Comparison of ENCODE assay signal across 20 mouse cellular contexts in genomic region chr9:69043920-69044613, GRCm38 (mm10).
DNase-seq lines count a peak whose midpoint lies in the region; ATAC-seq and TF ChIP-seq lines count a peak whose summit lies in the region.
"Had no signal": no experiment of that assay in that cellular context is flagged by ENCODE, and none has a peak within 500 bp of the region (broad histone marks: within the 10 kb centered on the region; RNA-seq: fewer than 3 reads in every experiment).

No protein-coding gene starts in this region.

- no peaks in the 10 kb centered on the region for H3K9me3 ChIP-seq in lung, postnatal 0 days (ENCODE audit: low read length)
- no peaks in the 10 kb centered on the region for H3K9me3 ChIP-seq in stomach, postnatal 0 days (ENCODE audit: control insufficient read depth, low read length)
- H3K9me3 ChIP-seq: hindbrain, embryonic 12.5 days; limb, embryonic 10.5 days; liver, embryonic 15.5 days; stomach, embryonic 15.5 days had no signal

- no peak for TF ChIP-seq EP300 in lung, postnatal 0 days (IDR thresholded peaks at IDR 0.05)
- TF ChIP-seq EP300 in stomach, postnatal 0 days (optimal IDR thresholded peaks at IDR 0.05) = no peak

- no peak overlapping the region for H3K4me2 ChIP-seq in lung, postnatal 0 days (replicated peaks; ENCODE audit: low read depth, low read length)
- H3K4me2 ChIP-seq in stomach, postnatal 0 days (replicated peaks; ENCODE audit: low read depth) = no peak overlapping the region
- H3K4me2 ChIP-seq: hindbrain, embryonic 12.5 days; liver, embryonic 15.5 days; midbrain, embryonic 11.5 days; stomach, embryonic 15.5 days had no signal

- H3K4me3 ChIP-seq in lung, adult 2 months (replicated peaks; ENCODE audit: extremely low read depth, low read depth, low read length) = no peak overlapping the region
- no peak overlapping the region for H3K4me3 ChIP-seq in lung, postnatal 0 days (ENCODE audit: low read depth, low read length)
- no peak overlapping the region for H3K4me3 ChIP-seq in stomach, postnatal 0 days (ENCODE audit: low read depth, low read length)
- H3K4me3 ChIP-seq: erythroblast, embryonic 14.5 days; hindbrain, embryonic 12.5 days; limb, embryonic 10.5 days; liver, embryonic 15.5 days; stomach, embryonic 15.5 days had no signal

- no peak overlapping the region for H3K27ac ChIP-seq in lung, postnatal 0 days (ENCODE audit: low read length)
- 0 out of 2 replicates have a peak overlapping the region, but pooled peaks have one; percentile 8 for H3K27ac ChIP-seq in stomach, postnatal 0 days (replicated peaks)
- H3K27ac ChIP-seq: hindbrain, embryonic 12.5 days; limb, embryonic 10.5 days; liver, embryonic 15.5 days; stomach, embryonic 15.5 days had no signal

- peak; percentile 23; the same call in 1 of the 2 replicates for ATAC-seq in lung, postnatal 0 days
- no peak for ATAC-seq in stomach, postnatal 0 days (ENCODE audit: low FRiP score, low TSS enrichment)
- ATAC-seq: forebrain, postnatal 0 days; intestine, embryonic 16.5 days had no signal

- no peaks in the 10 kb centered on the region for H3K4me1 ChIP-seq in lung, adult 2 months (ENCODE audit: control insufficient read depth, insufficient read depth, low read length)
- H3K4me1 ChIP-seq in lung, postnatal 0 days (ENCODE audit: insufficient read depth, low read depth, low read length) = no peaks in the 10 kb centered on the region
- H3K4me1 ChIP-seq in stomach, postnatal 0 days (replicated peaks; ENCODE audit: control insufficient read depth, insufficient read depth) = no peaks in the 10 kb centered on the region
- H3K4me1 ChIP-seq: hindbrain, embryonic 12.5 days; limb, embryonic 10.5 days; liver, embryonic 15.5 days; stomach, embryonic 15.5 days had no signal

- no peak for TF ChIP-seq CTCF in lung, adult 2 months (IDR thresholded peaks at IDR 0.05; ENCODE audit: insufficient read depth, low read length)
- no peak for TF ChIP-seq CTCF in lung, postnatal 0 days (IDR thresholded peaks at IDR 0.05)
- TF ChIP-seq CTCF in stomach, postnatal 0 days (IDR thresholded peaks at IDR 0.05; ENCODE audit: low read depth) = no peak

- WGBS in lung, adult 2 months = 78% methylated on average over 8 of the region's 8 CpGs
- WGBS in lung, postnatal 0 days = 78% methylated on average over 8 of the region's 8 CpGs
- WGBS in stomach, postnatal 0 days = 75% methylated on average over 8 of the region's 8 CpGs

- no peak for TF ChIP-seq POLR2A in lung, adult 2 months (IDR thresholded peaks at IDR 0.05; ENCODE audit: borderline replicate concordance, extremely low read depth, low read depth, low read length)

- H3K9ac ChIP-seq in lung, postnatal 0 days (replicated peaks; ENCODE audit: low read depth) = no peak overlapping the region
- no peak overlapping the region for H3K9ac ChIP-seq in stomach, postnatal 0 days (ENCODE audit: low read length)
- H3K9ac ChIP-seq: forebrain, postnatal 0 days; hindbrain, embryonic 12.5 days; liver, embryonic 15.5 days; stomach, embryonic 15.5 days had no signal

- H3K36me3 ChIP-seq in lung, postnatal 0 days (ENCODE audit: insufficient read depth, low read length) = no peaks in the 10 kb centered on the region
- no peaks in the 10 kb centered on the region for H3K36me3 ChIP-seq in stomach, postnatal 0 days (ENCODE audit: control insufficient read depth, insufficient read depth, low read length)
- H3K36me3 ChIP-seq: hindbrain, embryonic 12.5 days; limb, embryonic 10.5 days; liver, embryonic 15.5 days; stomach, embryonic 15.5 days had no signal

- no peaks in the 10 kb centered on the region for H3K27me3 ChIP-seq in lung, postnatal 0 days (replicated peaks; ENCODE audit: insufficient read depth, low read length)
- H3K27me3 ChIP-seq in stomach, postnatal 0 days (ENCODE audit: control insufficient read depth, insufficient read depth, low read length) = no peaks in the 10 kb centered on the region
- H3K27me3 ChIP-seq: hindbrain, embryonic 12.5 days; liver, embryonic 15.5 days; stomach, embryonic 15.5 days had no signal

- DNase-seq in adrenal gland, postnatal 14 days = peak; percentile 46
- no peak for DNase-seq in adrenal gland, adult 8-10 months
- DNase-seq in lung, adult 18-20 months = peak; percentile 25 to 58
- no peak for DNase-seq in lung, adult 2 months
- peak; percentile 68 for DNase-seq in lung, postnatal 0 days (ENCODE audit: low spot score)
- no peak for DNase-seq in stomach, postnatal 0 days (ENCODE audit: low spot score)
- no peak for DNase-seq in spleen, adult 18-20 months
- no peak for DNase-seq in ovary, adult 18-20 months (ENCODE audit: low spot score)
- DNase-seq: cerebellum, adult 9-10 months; forebrain, postnatal 0 days; kidney, postnatal 14 days; layer of hippocampus, adult 9-11 months; thymus, postnatal 36 days had no signal

Comparison
In these comparisons a context has a peak if more than half of its experiments do, and no peak if none do; other contexts are left out.
1. DNase-seq: peak in adrenal gland, postnatal 14 days (single experiment), lung, adult 18-20 months (2 of 2) and lung, postnatal 0 days (single experiment); none in adrenal gland, adult 8-10 months (single experiment), lung, adult 2 months (single experiment), stomach, postnatal 0 days (single experiment), spleen, adult 18-20 months (0 of 2) and ovary, adult 18-20 months (single experiment).